Mouse (Mus musculus): ENCODE results near the gene Atp8a2.

DNA sequence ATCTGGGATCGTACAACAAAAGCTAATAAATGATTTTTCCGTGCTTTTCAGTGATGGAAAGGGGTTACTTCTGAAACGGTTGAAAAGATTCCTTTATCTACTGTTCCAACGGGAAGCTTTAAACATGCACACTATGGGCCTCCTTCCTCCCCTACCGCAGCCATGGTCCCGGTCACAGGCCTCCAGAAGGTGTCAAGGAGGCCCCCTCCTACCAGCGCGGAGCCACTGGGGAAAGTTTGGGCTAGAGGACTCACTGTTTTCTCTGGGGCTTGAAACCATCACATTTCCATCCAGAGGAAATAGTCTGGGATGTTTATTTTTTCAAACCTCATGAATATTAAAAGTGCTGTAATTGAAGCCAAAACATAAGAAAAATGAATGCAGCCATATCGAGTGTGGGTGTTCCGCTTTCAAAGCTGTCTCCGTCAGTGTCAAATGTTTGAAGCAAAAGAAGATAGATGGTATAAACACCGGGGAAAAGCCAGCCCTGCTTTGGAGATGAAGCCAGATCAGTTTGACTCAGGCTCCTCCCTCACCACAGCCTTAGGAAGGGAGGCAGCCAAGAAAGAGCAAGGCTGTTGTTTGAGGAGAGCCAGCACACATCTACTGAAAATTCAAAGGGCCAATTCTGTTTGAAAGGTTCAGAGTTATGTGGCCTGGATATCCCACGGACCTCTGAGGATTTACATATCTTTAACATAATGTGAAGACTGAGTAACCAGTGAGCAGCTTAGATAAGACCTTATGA, 481.1 kb downstream of the Atp8a2 start:
- no peak for TF ChIP-seq CTCF (IDR thresholded peaks at IDR 0.05; ENCODE audit: extremely low read depth, insufficient read depth, low read length)
- no peak for TF ChIP-seq POLR2A (IDR thresholded peaks at IDR 0.05; ENCODE audit: extremely low read depth, insufficient read depth, low read length)
